Mouse (Mus musculus) MEL-GATA-1-ER (cell line): ENCODE results near the gene Wnt2.

Source experiments
- DNase-seq: peaks from one replicate; pipeline ENCODE4 v3.0.0-alpha.2; 2012; ENCODE audit warnings: low read depth; ENCODE audit errors: extremely low read depth

Gene Wnt2

GRCm38 (mm10) chr6:17978881-17979280 is 51.5 kb downstream of the Wnt2 start:
- DNase-seq = no peak

- no peak for DNase-seq
Observed at GRCm38 (mm10) chr6:17978324-17978723, 52.1 kb downstream of the Wnt2 start.

- no peak for DNase-seq
Observed at GRCm38 (mm10) chr6:17977165-17977564, 53.2 kb downstream of the Wnt2 start.

GRCm38 (mm10) chr6:17974416-17974815 is 56.0 kb downstream of the Wnt2 start:
- DNase-seq = no peak

GRCm38 (mm10) chr6:17971393-17971792 is 59.0 kb downstream of the Wnt2 start:
- no peak for DNase-seq

- peak; percentile 9 for DNase-seq
Observed at GRCm38 (mm10) chr6:17969815-17970214, 60.6 kb downstream of the Wnt2 start.

GRCm38 (mm10) chr6:17968467-17969144 is 61.8 kb downstream of the Wnt2 start:
- no peak for DNase-seq

- DNase-seq = no peak
Observed at GRCm38 (mm10) chr6:17963455-17963854, 66.9 kb downstream of the Wnt2 start.

- no peak for DNase-seq
Observed at GRCm38 (mm10) chr6:17951779-17952178, 78.6 kb downstream of the Wnt2 start.

GRCm38 (mm10) chr6:17949103-17949502 is 81.3 kb downstream of the Wnt2 start:
- no peak for DNase-seq

- DNase-seq = peak; percentile 16
Observed at GRCm38 (mm10) chr6:17947130-17947831, 83.1 kb downstream of the Wnt2 start.

GRCm38 (mm10) chr6:17946456-17946855 is 83.9 kb downstream of the Wnt2 start:
- no peak for DNase-seq

- DNase-seq = no peak
Observed at GRCm38 (mm10) chr6:17943877-17944617, 86.3 kb downstream of the Wnt2 start.

- DNase-seq = no peak
Observed at GRCm38 (mm10) chr6:17942344-17942743, 88.0 kb downstream of the Wnt2 start.

- no peak for DNase-seq
Observed at GRCm38 (mm10) chr6:17941916-17942315, 88.5 kb downstream of the Wnt2 start.
